Mouse (Mus musculus) liver (tissue): ENCODE results near the gene Fam83b.

Source experiments
- DNase-seq: peaks from one replicate; pipeline ENCODE4 v3.0.0-alpha.2; 2020; ENCODE audit warnings: mixed read lengths

Gene Fam83b

DNA sequence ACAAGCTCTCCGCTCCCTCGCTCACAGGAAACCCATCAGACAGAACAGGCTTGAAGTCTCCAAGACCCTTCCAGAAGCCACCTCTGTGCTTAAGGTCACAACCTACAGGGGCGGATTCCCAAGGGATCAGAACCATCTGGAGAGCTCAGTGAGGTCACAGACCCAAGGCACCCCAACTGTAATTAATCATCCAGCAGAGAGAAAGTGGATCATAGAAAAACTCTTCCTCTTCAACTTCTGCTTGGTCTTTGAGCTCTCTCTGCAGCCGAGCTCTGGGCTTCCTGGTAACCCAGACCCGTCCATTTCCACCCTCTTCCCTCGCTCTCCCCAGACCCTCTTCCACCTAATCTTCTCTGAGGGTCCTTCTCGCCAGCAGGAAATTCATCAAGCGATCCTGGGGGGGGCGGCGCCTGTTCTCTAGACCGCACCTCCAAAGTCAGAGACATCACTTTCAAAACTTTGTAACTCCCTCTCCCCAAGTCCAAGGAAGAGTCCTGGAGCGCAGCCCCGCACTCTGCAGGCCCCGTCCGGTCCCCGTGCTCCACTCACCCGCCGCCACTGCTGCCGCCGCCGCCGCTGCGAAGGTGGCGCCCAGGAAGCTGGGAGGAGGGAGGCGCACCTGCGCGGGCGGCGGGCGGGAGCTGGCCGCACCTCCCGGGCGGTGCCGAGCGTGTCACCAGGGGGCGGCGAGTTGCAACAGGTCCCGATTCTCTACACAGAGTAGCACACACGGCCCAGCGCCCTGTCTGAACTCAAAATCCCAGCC is at the start of gene Fam83b:
Fam83b (minus strand) TSS at position 602 of the 766 bp plus-strand sequence.
- DNase-seq: peak; percentile 42

DNA sequence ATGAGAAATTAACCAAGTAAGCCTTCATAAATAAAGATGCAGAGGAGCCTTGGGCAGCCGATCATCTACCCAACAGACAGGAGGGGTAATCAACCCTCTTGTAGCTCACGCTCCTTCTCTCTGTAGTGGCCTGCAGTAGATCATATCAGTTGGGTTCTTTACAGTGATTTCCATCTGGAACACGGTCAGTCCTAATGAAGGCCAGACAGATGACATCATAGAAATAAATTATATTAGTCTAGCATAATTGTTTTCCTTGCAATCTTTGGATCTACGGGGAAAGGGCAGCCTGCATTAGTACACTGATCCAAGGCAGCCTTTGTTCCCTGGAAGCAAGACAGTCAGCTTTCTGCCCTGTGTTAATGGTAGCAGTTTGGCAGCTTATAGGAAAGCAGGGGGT is 47.2 kb upstream of the Fam83b start:
- no peak for DNase-seq

DNA sequence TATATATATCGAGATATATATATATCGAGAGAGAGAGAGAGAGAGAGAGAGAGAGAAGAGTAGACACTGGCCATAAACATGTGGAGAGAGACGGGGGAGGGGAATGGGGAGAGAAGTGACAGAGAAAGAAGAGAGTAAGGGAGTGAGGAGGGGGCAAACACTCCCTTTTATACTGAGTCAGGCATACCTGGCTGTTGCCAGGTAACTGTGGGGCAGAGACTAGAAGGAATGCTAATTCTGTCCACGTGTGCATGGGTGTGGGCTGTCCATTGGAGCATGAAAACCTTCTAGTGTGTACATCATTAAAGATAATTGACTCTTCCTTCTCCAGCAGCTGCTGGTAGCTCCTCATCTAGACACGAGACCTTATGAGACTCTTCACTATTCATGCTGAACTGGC is 36.8 kb upstream of the Fam83b start:
- DNase-seq: no peak

DNA sequence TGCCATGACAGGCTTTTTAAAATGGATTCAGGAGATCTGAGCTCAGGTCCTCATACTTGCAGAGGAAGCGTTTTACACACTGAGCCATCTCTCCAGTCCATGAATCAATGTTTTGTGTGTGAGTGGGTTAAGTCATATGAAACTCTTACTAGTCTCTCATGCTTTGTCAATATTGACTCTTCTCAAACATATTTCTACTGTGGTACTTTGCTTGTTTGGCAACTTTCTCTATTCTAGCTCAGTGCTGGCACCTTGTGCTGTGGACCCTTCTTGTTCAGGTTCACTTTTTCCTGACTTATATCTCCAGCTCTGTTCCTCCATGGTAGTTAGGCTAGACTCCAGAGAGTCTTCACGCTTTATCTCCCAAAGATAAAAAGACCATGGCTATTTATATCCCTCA is 36.0 kb upstream of the Fam83b start:
- no peak for DNase-seq

DNA sequence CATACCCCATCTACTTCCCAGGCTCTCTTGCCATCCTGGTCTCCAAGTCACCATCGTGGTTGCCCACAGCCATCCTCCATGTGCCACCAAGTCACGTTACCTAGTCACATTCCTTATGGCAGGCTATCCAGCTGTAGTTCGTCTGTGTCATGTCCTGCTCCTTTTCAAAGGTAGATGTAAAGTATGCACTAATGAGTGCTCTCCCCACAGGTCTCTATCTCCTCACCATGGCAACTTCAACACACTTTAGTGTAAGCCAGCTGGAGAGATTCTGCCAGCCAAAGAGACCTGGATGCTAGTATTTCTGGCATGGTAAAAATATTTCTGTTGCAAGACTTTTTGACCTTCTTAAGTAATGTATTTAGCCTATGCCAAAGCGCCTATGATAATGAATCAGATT is 30.5 kb upstream of the Fam83b start:
- no peak for DNase-seq

DNA sequence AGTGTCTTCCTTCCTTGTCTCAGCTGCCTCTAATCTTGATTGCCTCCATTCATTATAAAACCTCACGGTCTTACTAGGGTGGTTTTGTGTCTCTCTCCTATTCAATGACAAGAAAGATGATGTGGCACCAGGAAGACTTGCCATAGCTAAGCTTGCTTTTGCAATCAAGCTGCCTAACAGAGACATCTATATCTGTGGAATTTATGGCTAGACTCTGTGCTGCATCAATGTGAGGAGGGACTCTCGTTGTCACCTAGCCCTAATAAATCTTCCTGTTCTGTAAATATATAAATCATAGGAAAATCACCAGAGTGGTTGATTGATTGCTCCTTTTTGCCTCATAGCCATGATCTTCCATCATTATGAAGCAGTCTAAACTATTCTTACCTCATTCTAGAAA is 26.9 kb upstream of the Fam83b start:
- DNase-seq: no peak

DNA sequence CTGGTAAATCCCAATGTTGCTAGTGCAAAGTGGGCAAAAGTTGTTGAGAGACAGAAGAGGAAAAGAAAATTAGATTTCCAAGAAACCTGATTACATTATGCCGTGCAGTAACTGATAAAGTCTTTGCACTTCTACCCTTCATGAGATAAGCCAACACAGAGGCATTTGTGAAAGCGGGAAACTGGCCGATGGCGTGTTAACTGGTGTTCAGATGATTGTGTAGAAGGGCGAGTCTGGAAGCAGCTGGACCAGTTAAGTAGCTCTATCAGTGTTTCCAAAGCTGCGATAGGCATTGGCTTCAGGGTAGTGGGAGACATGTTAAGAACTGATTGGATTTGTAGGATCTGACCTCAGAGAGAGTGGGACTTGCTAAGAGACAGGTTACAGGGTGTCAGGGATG is 17.0 kb upstream of the Fam83b start:
- no peak for DNase-seq

DNA sequence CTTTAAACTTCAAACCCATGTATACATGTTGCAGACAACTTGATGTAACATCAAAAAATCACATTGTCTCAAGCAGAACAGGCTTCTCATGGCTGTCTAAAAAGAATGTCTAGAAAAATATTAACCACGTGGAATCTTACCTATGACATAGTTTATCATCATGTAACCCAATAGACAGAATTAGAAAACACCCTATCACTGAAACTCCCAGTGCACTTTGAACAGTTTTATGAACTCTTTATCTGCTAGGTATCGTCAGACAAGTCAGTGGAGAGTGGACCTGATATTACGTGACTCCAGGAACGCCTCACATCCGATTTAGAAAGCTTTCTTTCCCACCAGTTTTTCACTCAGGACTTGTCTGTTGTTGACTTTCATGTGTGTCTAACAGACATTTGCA is 15.1 kb upstream of the Fam83b start:
- no peak for DNase-seq

DNA sequence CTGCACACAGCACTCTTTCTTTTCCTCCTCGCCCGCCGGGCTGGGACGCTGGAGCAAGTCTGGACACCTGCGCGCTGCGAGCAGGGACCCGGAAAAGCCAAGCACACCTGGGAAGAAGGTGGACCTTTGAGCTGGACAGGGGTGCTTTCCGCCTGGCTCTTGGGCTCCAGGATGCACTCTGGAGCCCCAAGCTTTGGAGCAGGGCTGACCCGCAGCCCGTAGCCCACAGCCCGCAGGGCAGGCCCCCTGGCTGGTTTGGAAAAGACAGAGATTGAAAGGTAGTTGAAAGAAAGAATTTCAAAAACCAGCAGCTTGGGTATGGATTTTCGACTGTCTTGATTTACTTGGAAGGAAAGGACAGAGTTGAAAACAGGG is 352 bp upstream of the Fam83b start:
- DNase-seq: no peak

DNA sequence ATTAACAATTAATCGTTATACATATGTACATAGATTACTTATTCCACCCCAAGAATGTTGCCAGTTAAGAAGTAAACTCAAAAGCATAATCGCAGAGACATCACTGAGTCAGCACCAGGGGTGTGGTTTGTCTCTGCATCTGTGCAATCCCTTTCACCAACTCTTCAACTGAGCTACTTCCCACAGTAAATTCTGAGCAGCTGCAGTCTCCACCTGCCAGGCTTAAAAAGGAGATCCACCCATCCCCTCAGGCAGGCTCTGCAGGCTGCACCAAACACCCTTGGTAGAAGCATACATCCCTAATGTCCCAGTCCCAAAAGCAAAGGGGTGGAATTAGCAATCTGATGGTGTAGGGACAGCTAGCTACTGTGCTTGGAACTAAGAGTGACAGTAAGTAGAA is 1.3 kb downstream of the Fam83b start:
- DNase-seq: no peak

DNA sequence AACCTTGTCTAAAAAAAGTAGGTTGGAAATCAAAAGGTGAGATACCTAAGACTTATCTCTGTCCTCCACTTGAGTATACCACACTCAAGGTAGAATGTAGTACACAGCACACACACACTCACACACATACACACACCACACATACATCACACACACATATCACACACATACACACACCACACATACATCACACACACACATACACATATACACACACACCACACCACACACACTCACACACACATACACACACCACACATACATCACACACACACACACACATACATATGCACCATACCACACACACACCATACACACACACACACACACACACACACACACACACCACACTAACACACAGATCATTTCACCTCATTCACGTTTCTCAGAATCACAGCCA is 2.8 kb downstream of the Fam83b start:
- no peak for DNase-seq

DNA sequence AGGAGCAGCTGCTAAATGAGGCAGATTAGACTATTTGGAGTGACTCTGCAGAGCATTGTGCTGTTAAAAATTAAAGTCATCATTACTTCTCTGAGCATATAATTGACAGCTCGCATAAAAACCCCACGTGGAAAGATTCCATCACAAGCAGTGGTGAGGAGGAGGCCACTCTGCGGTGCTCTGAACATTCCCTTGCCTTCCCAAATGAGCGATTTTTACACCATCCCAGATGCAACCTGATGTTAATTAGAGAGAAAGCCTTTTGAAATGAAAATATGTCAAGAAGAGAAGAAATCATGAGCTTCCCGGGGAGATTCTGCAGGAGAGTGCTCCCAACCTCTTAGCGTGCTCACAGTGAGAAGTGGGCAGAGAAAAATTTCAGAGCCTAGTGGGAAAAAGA is 4.1 kb downstream of the Fam83b start:
- DNase-seq: no peak

DNA sequence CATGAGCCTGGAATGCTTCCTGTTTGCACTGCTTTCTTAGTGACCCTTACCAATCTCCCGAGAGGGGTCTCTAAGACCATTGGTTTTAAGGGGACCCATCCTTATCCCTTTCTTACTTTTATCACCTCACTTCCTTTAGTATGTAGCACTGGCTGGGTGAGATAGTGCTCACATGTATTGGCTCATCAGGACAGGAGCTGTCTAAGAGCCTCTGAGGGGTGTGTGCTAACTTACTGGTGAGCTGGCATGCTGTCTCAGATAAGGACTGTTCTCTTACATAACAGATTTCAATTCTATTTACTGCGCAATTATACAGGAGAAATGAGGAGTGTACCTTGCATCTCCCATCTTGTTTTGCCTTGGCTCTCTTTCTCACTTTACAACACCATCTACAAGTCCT is 7.7 kb downstream of the Fam83b start:
- peak; percentile 10 for DNase-seq

DNA sequence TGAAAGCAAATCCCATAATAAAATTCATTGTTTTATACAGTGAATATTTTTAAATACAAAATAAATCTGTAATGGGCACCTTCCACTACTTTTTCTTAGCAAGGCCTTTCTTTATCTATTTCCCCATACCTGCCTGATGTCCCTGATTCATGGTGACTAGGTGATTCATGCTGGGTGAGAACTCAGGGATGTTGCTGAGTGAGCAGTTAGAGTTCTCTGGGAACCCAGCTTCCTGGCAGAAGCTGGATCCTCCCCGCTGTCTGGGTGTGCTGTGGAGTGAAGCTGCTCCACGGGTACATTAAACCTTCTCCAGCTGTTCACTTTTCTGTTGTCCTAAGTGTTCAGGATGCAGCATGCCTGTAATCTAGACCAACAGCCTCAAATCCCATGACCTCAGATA is 13.2 kb downstream of the Fam83b start:
- DNase-seq: no peak

DNA sequence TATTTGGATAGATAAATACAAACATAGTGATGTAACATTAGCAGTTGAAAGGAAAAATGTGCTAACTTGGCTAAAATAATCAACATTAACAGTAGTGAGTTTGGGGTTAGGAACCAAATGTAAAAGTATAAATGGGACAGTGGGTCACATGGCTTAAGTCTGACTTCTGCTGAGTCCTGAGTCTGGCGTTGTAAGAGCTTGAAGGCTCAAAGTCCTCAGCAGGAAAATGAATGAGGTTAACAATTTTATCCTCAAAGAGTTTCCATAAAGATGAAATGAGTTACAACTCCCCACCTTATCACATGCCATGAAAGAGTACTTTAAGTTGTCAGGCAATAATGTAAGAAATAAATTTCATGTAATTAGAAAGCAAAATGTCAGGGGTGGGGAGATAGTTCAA is 13.8 kb downstream of the Fam83b start:
- no peak for DNase-seq

DNA sequence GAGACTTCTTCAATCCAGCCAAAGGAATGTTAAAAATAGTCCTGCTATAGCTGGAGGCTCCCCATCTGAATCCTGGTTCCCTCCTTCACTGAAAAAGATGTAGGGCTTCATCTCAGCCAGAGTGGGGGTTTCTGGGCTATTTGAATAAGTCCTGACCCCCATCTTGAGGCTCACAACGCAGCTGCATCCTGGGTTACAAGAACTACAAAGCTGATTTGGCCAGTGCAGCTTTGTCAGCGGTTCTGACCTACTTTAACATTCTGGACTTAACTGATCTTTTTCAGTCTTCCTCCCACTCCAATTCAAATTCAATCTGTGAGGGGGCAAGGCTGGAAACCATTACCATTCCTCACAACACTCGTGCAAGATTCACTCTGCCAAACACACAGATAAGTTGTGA is 20.2 kb downstream of the Fam83b start:
- no peak for DNase-seq

DNA sequence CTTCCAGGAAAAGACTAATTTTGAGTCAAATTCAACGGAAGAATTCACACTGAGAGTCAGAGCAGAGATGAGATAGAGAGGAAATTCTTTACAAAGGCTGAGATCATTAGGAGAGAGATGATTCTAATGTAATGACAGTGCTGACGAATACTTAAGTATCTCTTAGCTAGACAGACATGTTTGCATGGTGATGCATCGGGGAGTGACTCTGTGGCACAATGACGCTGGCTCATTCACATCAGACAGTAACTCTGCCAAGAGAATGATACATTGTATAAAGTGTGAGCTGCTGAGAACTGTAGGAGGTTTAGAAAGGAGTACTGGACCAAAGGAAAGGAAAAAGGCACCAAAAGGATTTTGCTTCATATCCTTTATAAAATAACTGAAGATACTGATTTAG is 26.2 kb downstream of the Fam83b start:
- no peak for DNase-seq

DNA sequence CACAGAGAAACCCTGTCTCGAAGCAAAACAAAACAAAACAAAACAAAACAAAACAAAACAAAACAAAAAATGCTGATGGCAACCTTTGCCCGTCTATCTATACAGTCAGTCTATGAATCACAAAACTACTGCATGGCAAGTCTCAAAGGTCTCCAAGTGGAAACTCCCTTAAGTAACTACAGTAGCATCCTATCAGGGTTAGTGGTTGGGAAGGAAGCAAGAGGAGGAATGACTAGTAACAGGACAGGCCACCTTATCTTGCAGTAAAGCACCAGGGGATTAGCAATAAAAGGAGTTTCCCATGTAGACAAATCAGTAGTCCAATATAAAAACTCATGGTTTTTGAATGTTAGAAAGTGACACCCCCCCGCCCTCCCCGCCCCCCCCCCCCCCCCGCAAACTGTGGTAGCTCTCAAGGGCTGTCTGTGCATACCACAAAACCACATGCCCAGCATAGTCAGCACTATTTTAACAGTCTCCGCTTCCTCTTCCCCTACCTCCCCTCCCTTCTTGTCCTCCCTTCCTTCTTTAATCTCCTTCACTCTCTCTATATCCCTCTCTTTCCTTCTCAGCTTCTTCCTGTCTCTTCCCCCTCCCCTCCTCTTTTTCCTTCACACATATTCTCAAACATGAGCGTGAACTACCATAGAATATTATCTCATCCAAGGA is 26.8 kb downstream of the Fam83b start:
- no peak for DNase-seq

DNA sequence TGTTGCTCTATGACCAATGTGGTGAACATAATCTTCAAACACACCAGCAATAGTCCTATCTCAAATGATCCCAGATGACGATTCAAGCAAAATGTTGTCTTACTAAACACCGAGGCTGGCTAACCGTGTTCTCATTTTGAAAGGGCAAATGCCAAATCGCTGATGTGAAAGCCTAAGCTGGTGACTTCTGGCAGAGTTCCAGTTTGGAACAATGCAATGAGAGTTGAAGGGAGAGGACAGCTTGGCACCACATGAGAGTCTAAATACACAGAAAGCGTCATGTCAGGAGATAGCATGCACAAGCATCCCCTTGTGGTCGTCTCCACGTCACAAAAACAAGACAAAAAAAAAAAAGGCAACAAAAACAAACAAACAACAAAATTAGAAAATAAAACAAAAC is 27.6 kb downstream of the Fam83b start:
- DNase-seq: no peak

DNA sequence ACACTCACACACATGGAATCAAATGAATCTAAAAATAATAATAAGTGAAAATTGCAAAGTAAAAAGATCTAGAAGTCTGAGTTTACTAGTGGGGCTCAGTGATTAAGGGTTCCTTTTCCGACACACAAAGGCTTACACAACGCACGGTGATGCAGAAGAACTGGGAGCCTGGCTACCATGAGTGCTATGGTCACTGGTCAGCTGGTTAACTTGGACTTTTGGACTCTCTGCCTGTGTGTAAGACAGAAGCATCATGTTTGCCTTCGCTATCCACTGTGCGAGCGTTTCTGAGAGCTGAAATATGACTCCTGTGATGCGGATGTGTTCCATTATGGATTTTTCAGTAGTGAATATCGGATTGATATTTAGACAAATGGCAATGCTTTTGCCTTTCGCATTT is 30.9 kb downstream of the Fam83b start:
- no peak for DNase-seq

DNA sequence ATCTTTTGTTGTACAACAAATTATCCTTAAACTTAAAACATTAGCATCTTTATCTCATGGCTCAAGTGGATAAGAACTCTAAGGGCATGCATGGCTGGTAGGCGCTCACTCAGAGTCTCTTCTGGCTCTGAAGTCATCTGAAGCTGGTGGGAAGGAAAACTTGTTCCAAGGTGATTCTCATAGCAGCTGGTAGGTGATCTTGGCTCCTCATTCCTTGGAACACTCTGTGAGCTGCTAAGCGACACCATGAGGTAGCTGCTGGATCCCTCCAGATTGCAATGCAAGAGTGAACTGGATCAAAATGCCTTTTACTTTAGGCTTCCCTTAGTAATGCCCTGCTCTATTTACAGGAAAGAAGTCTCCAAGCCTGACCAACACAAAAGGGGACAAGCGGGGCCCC is 34.5 kb downstream of the Fam83b start:
- DNase-seq: no peak

DNA sequence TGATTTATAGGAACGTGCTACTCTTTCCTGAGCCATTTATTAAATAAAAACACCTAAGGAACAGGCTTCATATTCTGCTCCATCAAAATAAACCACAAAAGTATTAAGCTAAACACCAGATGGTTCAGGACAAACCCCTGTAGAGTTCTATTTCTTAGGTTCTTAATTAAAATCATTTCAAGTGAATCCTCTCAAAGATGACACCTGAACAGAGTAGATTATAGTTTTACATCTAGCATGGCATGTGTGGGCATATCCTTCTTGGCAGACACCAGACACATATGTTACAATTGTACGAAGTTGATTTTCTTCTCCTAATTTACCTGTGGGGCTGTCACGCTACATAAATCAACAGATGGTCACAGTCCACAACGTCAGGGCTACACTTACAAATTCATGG is 35.5 kb downstream of the Fam83b start:
- DNase-seq: no peak

DNA sequence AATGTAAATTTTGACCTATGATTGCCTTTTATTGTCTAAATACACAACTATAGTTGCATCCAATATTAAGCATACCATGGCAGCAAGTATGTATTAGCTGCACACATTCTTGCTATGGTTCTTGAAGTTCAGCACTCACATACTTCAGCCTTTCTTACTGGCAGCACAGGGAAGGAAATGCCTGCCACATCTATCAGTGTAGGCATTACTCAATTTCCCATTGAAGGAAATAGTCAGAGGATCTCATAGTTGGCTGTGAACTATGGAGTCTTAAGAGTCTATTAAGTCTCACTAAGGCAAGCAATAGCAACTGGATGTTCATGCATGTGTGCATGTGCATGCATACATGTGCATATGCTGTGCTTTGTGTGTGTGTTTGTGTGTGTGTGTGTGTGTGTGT is 41.3 kb downstream of the Fam83b start:
- DNase-seq: no peak

DNA sequence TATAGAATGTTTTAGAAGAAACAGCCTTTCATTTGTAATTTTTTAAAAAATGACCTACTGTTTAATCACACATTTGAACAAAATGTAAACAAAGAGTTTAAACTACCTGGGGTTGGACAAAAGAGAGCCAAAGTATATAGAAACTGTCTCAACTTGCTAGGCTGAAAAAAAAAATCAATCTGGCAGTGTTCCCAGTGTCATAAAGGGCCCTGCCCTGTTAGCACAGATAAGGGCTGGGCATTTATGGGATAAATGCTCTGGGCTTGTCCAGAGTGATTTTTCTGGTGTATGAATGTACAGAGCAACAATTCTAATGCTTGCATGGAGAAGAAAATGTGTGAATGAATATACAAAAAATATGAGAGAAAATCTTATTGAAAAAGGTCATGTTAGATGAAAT is 43.8 kb downstream of the Fam83b start:
- no peak for DNase-seq

DNA sequence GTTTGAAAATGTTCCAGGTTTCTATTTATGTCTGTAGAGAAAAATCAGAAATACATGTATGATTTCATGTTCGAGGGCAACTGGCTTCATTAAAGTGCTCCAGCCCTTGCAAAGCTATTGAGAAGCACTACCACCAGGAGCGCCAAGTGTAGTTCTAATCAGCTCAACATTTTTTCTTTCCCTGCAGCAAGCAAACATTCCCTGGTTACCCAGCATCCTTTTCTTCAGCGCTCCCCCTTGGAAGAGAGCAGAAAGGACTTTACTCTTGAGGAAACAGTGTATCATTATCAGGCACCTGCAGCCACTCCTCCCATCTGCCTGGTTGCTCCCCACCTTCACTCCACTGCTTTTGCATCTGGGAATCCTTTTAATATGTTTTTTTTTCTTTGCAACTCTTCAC is 45.3 kb downstream of the Fam83b start:
- DNase-seq: no peak
